17 mouse cellular contexts compared by ENCODE assay signal in the genomic region with DNA sequence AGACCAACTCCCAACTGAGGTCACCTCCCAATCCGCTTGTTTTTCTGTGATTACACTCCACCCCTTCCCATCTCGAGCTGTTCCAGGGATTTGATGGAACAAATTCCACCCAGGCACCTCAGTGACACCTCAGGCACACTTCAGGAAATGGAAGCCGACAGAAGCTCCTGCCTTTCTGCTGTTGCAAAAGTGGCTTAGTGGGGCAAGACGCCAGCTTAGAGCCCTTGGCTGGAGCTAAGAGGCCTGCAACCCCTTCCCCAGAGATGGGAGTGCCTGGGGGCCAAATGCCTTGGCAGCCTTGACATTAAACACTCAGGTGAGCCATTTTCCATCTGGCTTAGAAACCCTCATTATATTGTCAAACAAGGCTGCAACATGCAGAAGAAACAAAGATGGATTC. TPM values are rescaled to one million over a fixed set of nuclear protein-coding genes. Genes with fewer than 3 reads are reported as not detected.
DNase-seq lines count a peak whose midpoint lies in the region; ATAC-seq and TF ChIP-seq lines count a peak whose summit lies in the region.
"Had no signal": no experiment of that assay in that cellular context is flagged by ENCODE, and none has a peak within 500 bp of the region (broad histone marks: within the 10 kb centered on the region; RNA-seq: fewer than 3 reads in every experiment).

No protein-coding gene starts in this region.

- ATAC-seq in hindbrain, embryonic 14.5 days (ENCODE audit: low FRiP score): no peak
- no peak for ATAC-seq in kidney, embryonic 15.5 days (replicated peaks; ENCODE audit: low FRiP score)
- ATAC-seq: forebrain, embryonic 13.5 days; forebrain, postnatal 0 days; hindbrain, embryonic 16.5 days had no signal

- TF ChIP-seq CTCF in testis, adult 2 months (IDR thresholded peaks at IDR 0.05; ENCODE audit: control insufficient read depth, insufficient read depth, insufficient replicate concordance, low read depth, low read length): no peak

- DNase-seq in hindbrain, embryonic 10.5 days (ENCODE audit: low spot score): no peak
- DNase-seq in hindbrain, embryonic 14.5 days (ENCODE audit: low spot score): no peak
- no peak for DNase-seq in testis, postnatal 14 days (ENCODE audit: low spot score)
- no peak for DNase-seq in limb, embryonic 10.5 days (ENCODE audit: low spot score)
- no peak for DNase-seq in kidney, postnatal 10 days
- DNase-seq: adrenal gland, postnatal 10 days; cerebellum, adult 11 months; cerebellum, adult 8-10 months; cerebellum, postnatal 25 days; forebrain, postnatal 0 days; gastrocnemius, postnatal 25 days had no signal

- H3K27me3 ChIP-seq in hindbrain, embryonic 10.5 days (ENCODE audit: insufficient read depth, poor library complexity, severe bottlenecking): no peaks in the 10 kb centered on the region
- no peaks in the 10 kb centered on the region for H3K27me3 ChIP-seq in hindbrain, embryonic 14.5 days (ENCODE audit: control insufficient read depth, insufficient read depth, low read length)
- no peaks in the 10 kb centered on the region for H3K27me3 ChIP-seq in testis, adult 2 months (ENCODE audit: control insufficient read depth, insufficient read depth, low read length)
- H3K27me3 ChIP-seq in limb, embryonic 10.5 days (ENCODE audit: low read depth, poor library complexity, severe bottlenecking): no peaks in the 10 kb centered on the region
- H3K27me3 ChIP-seq in kidney, embryonic 15.5 days: no peaks in the 10 kb centered on the region
- H3K27me3 ChIP-seq: forebrain, embryonic 13.5 days; heart, embryonic 12.5 days had no signal

- no peaks in the 10 kb centered on the region for H3K36me3 ChIP-seq in hindbrain, embryonic 10.5 days
- H3K36me3 ChIP-seq in hindbrain, embryonic 14.5 days (replicated peaks; ENCODE audit: control insufficient read depth, insufficient read depth): no peaks in the 10 kb centered on the region
- H3K36me3 ChIP-seq in testis, adult 2 months (ENCODE audit: control insufficient read depth, insufficient read depth, low read length): no peaks in the 10 kb centered on the region
- H3K36me3 ChIP-seq in limb, embryonic 10.5 days: no peaks in the 10 kb centered on the region
- no peaks in the 10 kb centered on the region for H3K36me3 ChIP-seq in kidney, embryonic 15.5 days
- H3K36me3 ChIP-seq: heart, embryonic 12.5 days had no signal

- H3K4me3 ChIP-seq in hindbrain, embryonic 10.5 days: no peak overlapping the region
- H3K4me3 ChIP-seq in hindbrain, embryonic 14.5 days (replicated peaks; ENCODE audit: low read length): no peak overlapping the region
- peak overlapping the region; percentile 23 for H3K4me3 ChIP-seq in testis, adult 2 months (ENCODE audit: control insufficient read depth, low read depth, low read length)
- H3K4me3 ChIP-seq in limb, embryonic 10.5 days: no peak overlapping the region
- H3K4me3 ChIP-seq in kidney, embryonic 15.5 days (replicated peaks): no peak overlapping the region
- H3K4me3 ChIP-seq: forebrain, embryonic 13.5 days; heart, embryonic 12.5 days had no signal

- no peak for TF ChIP-seq POLR2A in testis, adult 2 months (IDR thresholded peaks at IDR 0.05; ENCODE audit: control insufficient read depth, low read depth, low read length)

- 0 out of 2 replicates have a peak overlapping the region, but pooled peaks have one; percentile 12 for H3K27ac ChIP-seq in hindbrain, embryonic 10.5 days
- no peak overlapping the region for H3K27ac ChIP-seq in hindbrain, embryonic 14.5 days
- H3K27ac ChIP-seq in testis, adult 2 months (ENCODE audit: control insufficient read depth, insufficient read depth, low read depth, low read length): no peak overlapping the region
- peak overlapping the region; percentile 22; the same call in 1 of the 2 replicates for H3K27ac ChIP-seq in limb, embryonic 10.5 days
- H3K27ac ChIP-seq in kidney, embryonic 15.5 days: no peak overlapping the region
- H3K27ac ChIP-seq: forebrain, embryonic 13.5 days had no signal

- no peak overlapping the region for H3K4me2 ChIP-seq in hindbrain, embryonic 14.5 days (replicated peaks)
- no peak overlapping the region for H3K4me2 ChIP-seq in kidney, embryonic 15.5 days
- H3K4me2 ChIP-seq: forebrain, embryonic 13.5 days; heart, embryonic 12.5 days had no signal

- no peaks in the 10 kb centered on the region for H3K9me3 ChIP-seq in hindbrain, embryonic 10.5 days
- H3K9me3 ChIP-seq in hindbrain, embryonic 14.5 days (ENCODE audit: control insufficient read depth, low read length): no peaks in the 10 kb centered on the region
- no peaks in the 10 kb centered on the region for H3K9me3 ChIP-seq in limb, embryonic 10.5 days (replicated peaks)
- H3K9me3 ChIP-seq in kidney, embryonic 15.5 days (replicated peaks): no peaks in the 10 kb centered on the region
- H3K9me3 ChIP-seq: forebrain, embryonic 13.5 days; heart, embryonic 12.5 days had no signal

- H3K9ac ChIP-seq in hindbrain, embryonic 14.5 days: no peak overlapping the region
- no peak overlapping the region for H3K9ac ChIP-seq in kidney, embryonic 15.5 days
- H3K9ac ChIP-seq: forebrain, embryonic 13.5 days; forebrain, postnatal 0 days; heart, embryonic 12.5 days had no signal

- WGBS in hindbrain, embryonic 10.5 days: 58% methylated on average over 4 of the region's 4 CpGs
- WGBS in hindbrain, embryonic 14.5 days: 69% methylated on average over 4 of the region's 4 CpGs
- 56% methylated on average over 4 of the region's 4 CpGs for WGBS in limb, embryonic 10.5 days
- 57% methylated on average over 4 of the region's 4 CpGs for WGBS in kidney, embryonic 15.5 days

- H3K4me1 ChIP-seq in hindbrain, embryonic 10.5 days (replicated peaks): peaks cover 19% of the 10 kb centered on the region
- no peaks in the 10 kb centered on the region for H3K4me1 ChIP-seq in hindbrain, embryonic 14.5 days (replicated peaks; ENCODE audit: control insufficient read depth, insufficient read depth, low read length)
- H3K4me1 ChIP-seq in testis, adult 2 months (ENCODE audit: control insufficient read depth, insufficient read depth, low read length): no peaks in the 10 kb centered on the region
- H3K4me1 ChIP-seq in limb, embryonic 10.5 days: peaks cover 29% of the 10 kb centered on the region
- H3K4me1 ChIP-seq in kidney, embryonic 15.5 days: peaks cover 8% of the 10 kb centered on the region
- H3K4me1 ChIP-seq: forebrain, embryonic 13.5 days had no signal

RNA-seq across cellular contexts. Expression of a gene that starts 29.0 kb away (rescaled TPM):
- 23.1 and 26.2 TPM in 2 replicates for polyA plus RNA-seq in hindbrain, embryonic 10.5 days (2016; fragmentation: Nextera tagmentation; extraction: Ambion mirVana)
- 7.9 and 9.1 TPM in 2 replicates for polyA plus RNA-seq in hindbrain, embryonic 14.5 days (2014; fragmentation: Nextera tagmentation; extraction: Ambion mirVana)
- polyA plus RNA-seq in testis, adult 2 months (2012; rRNA removed): 0.47 and 0.51 TPM in 2 replicates
- 50.6 and 71.2 TPM in 2 replicates for polyA plus RNA-seq in limb, embryonic 10.5 days (2016; fragmentation: Nextera tagmentation; extraction: Ambion mirVana)
- 28.3 and 31.0 TPM in 2 replicates for polyA plus RNA-seq in kidney, embryonic 15.5 days (2015; fragmentation: Nextera tagmentation; extraction: Ambion mirVana)
- polyA plus RNA-seq: C2C12 had no signal

Comparison
In these comparisons a context has a peak if more than half of its experiments do, and no peak if none do; other contexts are left out.
1. H3K27ac ChIP-seq: peak in hindbrain, embryonic 10.5 days (single experiment) and limb, embryonic 10.5 days (single experiment); none in hindbrain, embryonic 14.5 days (single experiment), testis, adult 2 months (single experiment) and kidney, embryonic 15.5 days (single experiment).